Mouse (Mus musculus) kidney, adult 9 months (tissue): Measurements from ENCODE around the gene Mrm1.
"Not testable (repeated sequence)": the region's sequence is repeated elsewhere in the genome, so short reads cannot be mapped to it uniquely, and the experiment has no call there.

Experiments
- DNase-seq: peaks from one replicate; pipeline ENCODE4 v3.0.0; 2022

Mrm1 gene

GRCm38 (mm10) chr11:84818961-84819692 is at the start of gene Mrm1:
Mrm1 (minus strand) TSS chr11:84819515.
- peak; percentile 98 for DNase-seq

- DNase-seq = no peak
These were observed 49.5 kb upstream of the Mrm1 start for GRCm38 (mm10) chr11:84868786-84869259.

GRCm38 (mm10) chr11:84867586-84867985 is 48.3 kb upstream of the Mrm1 start:
- DNase-seq = peak; percentile 50

GRCm38 (mm10) chr11:84865268-84865667 is 46.0 kb upstream of the Mrm1 start:
- DNase-seq = peak; percentile 71

GRCm38 (mm10) chr11:84855285-84855684 is 36.0 kb upstream of the Mrm1 start:
- DNase-seq = no peak

GRCm38 (mm10) chr11:84847475-84848090 is 28.3 kb upstream of the Mrm1 start:
- DNase-seq = no peak

GRCm38 (mm10) chr11:84846741-84847474 is 27.6 kb upstream of the Mrm1 start:
- no peak for DNase-seq

- no peak for DNase-seq
These were observed 20.0 kb upstream of the Mrm1 start for GRCm38 (mm10) chr11:84839330-84839729.

- not testable (repeated sequence) for DNase-seq
These were observed 10.2 kb upstream of the Mrm1 start for GRCm38 (mm10) chr11:84829495-84829894.

- peak; percentile 97 for DNase-seq
These were observed 9.4 kb upstream of the Mrm1 start, which contains the start of gene Dhrs11 for GRCm38 (mm10) chr11:84828516-84829399. Dhrs11 (minus strand) TSS chr11:84828994.

- no peak for DNase-seq
These were observed 8.7 kb upstream of the Mrm1 start for GRCm38 (mm10) chr11:84827901-84828503.

- peak; percentile 43 for DNase-seq
These were observed 8.2 kb upstream of the Mrm1 start for GRCm38 (mm10) chr11:84827492-84827891.

GRCm38 (mm10) chr11:84826185-84826584 is 6.9 kb upstream of the Mrm1 start:
- DNase-seq = peak; percentile 86

GRCm38 (mm10) chr11:84825261-84825807 is 6.0 kb upstream of the Mrm1 start:
- no peak for DNase-seq

- DNase-seq = no peak
These were observed 4.2 kb upstream of the Mrm1 start for GRCm38 (mm10) chr11:84823484-84823897.

- no peak for DNase-seq
These were observed 3.2 kb upstream of the Mrm1 start for GRCm38 (mm10) chr11:84822487-84822886.

- no peak for DNase-seq
These were observed 1.9 kb upstream of the Mrm1 start for GRCm38 (mm10) chr11:84821131-84821770.

GRCm38 (mm10) chr11:84818085-84818960 is 992 bp downstream of the Mrm1 start:
- peak; percentile 80 for DNase-seq

GRCm38 (mm10) chr11:84817362-84817761 is 2.0 kb downstream of the Mrm1 start:
- no peak for DNase-seq
